Mouse (Mus musculus) ES-E14 (cell line): ENCODE data around the gene Kcnc1. TPM values are rescaled to one million over a fixed set of nuclear protein-coding genes. Genes with fewer than 3 reads are reported as not detected.

Experiments
- DNase-seq: peaks from one replicate; pipeline ENCODE4 v3.0.0-alpha.2; 2013; ENCODE audit warnings: low read depth, low spot score
- H3K27ac ChIP-seq: 2 replicates; pipeline ENCODE4 v1.5.1; 2012; ENCODE audit warnings: low read depth, mild to moderate bottlenecking, low read length, moderate library complexity, mixed read lengths; ENCODE audit not compliant: poor library complexity, insufficient read depth, severe bottlenecking
- H3K36me3 ChIP-seq: 2 replicates; pipeline ENCODE4 v1.6.1; 2012; ENCODE audit warnings: mild to moderate bottlenecking, low read length, moderate library complexity, mixed read lengths; ENCODE audit not compliant: control insufficient read depth, poor library complexity, insufficient read depth, severe bottlenecking
- H3K4me1 ChIP-seq, 2 experiments: fragments of 150-350 bp in 1 of 2; sonication (generic) in 1 of 2; 2 replicates each; pipeline ENCODE4 v1.6.1; 2012; ENCODE audit warnings: low read length in 2 of 2, mild to moderate bottlenecking in 1 of 2, mixed read lengths in 1 of 2; ENCODE audit not compliant: control insufficient read depth in 2 of 2, insufficient read depth in 2 of 2, poor library complexity in 1 of 2
- H3K4me3 ChIP-seq, 2 experiments: fragments of 150-350 bp in 1 of 2; sonication (generic) in 1 of 2; 2 replicates each; pipeline ENCODE4 v1.5.1; 2012; ENCODE audit warnings: low read length in 2 of 2, low read depth in 1 of 2, mild to moderate bottlenecking in 1 of 2, mixed read lengths in 1 of 2; ENCODE audit not compliant: insufficient read depth in 1 of 2, poor library complexity in 1 of 2, severe bottlenecking in 1 of 2
- H3K9ac ChIP-seq: 2 replicates; pipeline ENCODE4 v1.6.1; 2012; ENCODE audit warnings: low read depth, mild to moderate bottlenecking, low read length, mixed read lengths; ENCODE audit not compliant: poor library complexity, insufficient read depth, severe bottlenecking
- H3K9me3 ChIP-seq: fragments of 150-350 bp; sonication (generic); 2 replicates; pipeline ENCODE4 v1.6.1; 2012; ENCODE audit warnings: low read depth, mild to moderate bottlenecking, low read length; ENCODE audit not compliant: control insufficient read depth, insufficient read depth
- CHD2 ChIP-seq: IDR thresholded peaks from 2 replicates; pipeline ENCODE4 v1.6.1; 2014; ENCODE audit warnings: mild to moderate bottlenecking, low read depth, low read length, inconsistent platforms
- HCFC1 ChIP-seq: IDR thresholded peaks from 2 replicates; pipeline ENCODE4 v1.6.1; 2012; ENCODE audit warnings: low read length, inconsistent platforms, borderline replicate concordance; ENCODE audit not compliant: insufficient read depth
- MAFK ChIP-seq: IDR thresholded peaks from 2 replicates; pipeline ENCODE4 v1.6.1; 2014; ENCODE audit warnings: mild to moderate bottlenecking, low read depth, low read length, inconsistent platforms; ENCODE audit not compliant: insufficient read depth
- ZC3H11A ChIP-seq: IDR thresholded peaks from 2 replicates; pipeline ENCODE4 v1.6.1; 2012; ENCODE audit warnings: low read depth, mild to moderate bottlenecking, inconsistent platforms, low read length, borderline replicate concordance
- ZNF384 ChIP-seq: IDR thresholded peaks from 2 replicates; pipeline ENCODE4 v1.6.1; 2012; ENCODE audit warnings: low read depth, low read length, inconsistent platforms
- in situ Hi-C, 2 experiments: fragments of 600-800 bp; cut with MboI; formaldehyde crosslinking; loops; one replicate each; pipeline ENCODE4 v1.15.1; 2025; ENCODE audit warnings: low sequenced_read_pairs in 2 of 2, inconsistent platforms in 1 of 2; ENCODE audit not compliant: unreplicated experiment in 2 of 2
- total RNA-seq: library from RNA; depleted of rRNA; stranded (reverse); fragments of 300-350 nt; gene quantifications from 2 replicates; pipeline ENCODE4 v1.2.3, GENCODE M21; 2012

The Kcnc1 gene
- total RNA-seq, 1 experiment, result 0.18 TPM

GRCm38 (mm10) chr7:46365810-46366209 is 30.5 kb upstream of the Kcnc1 start:
- TF ChIP-seq ZC3H11A (no peak), HCFC1 (no peak), CHD2 (no peak), ZNF384 (no peak), MAFK (no peak)
- Histone ChIP-seq H3K36me3 (no peaks in the 10 kb centered on the region), H3K4me3 (no peak overlapping the region), H3K4me1 (no peaks in the 10 kb centered on the region), H3K9ac (no peak overlapping the region), H3K9me3 (no peaks in the 10 kb centered on the region), H3K27ac (no peak overlapping the region)
- no peak for DNase-seq
- in situ Hi-C loops, result no loop called here

- Histone ChIP-seq H3K4me1 (no peaks in the 10 kb centered on the region), H3K4me3 (no peak overlapping the region), H3K9me3 (no peaks in the 10 kb centered on the region), H3K27ac (no peak overlapping the region), H3K36me3 (no peaks in the 10 kb centered on the region), H3K9ac (no peak overlapping the region)
- in situ Hi-C loops, result no loop called here
- TF ChIP-seq HCFC1 (no peak), ZNF384 (no peak), ZC3H11A (no peak), MAFK (no peak), CHD2 (no peak)
- no peak for DNase-seq
These were observed 25.2 kb upstream of the Kcnc1 start for GRCm38 (mm10) chr7:46371104-46371503.

- H3K4me3 ChIP-seq, result peak within 1 kb of the TSS; percentile 42 to 49; a peak in 3 of 4 replicates
- TF ChIP-seq MAFK (no peak), ZNF384 (no peak), CHD2 (no peak), ZC3H11A (no peak), HCFC1 (no peak)
- H3K4me1 ChIP-seq, result peaks cover 0 to 2% of the 10 kb centered on the region in 2 experiments; a peak in 1 of 4 replicates
- H3K27ac ChIP-seq, result no peak within 1 kb of the TSS
- in situ Hi-C loops, result loop anchor here (25.0 kb wide), 1 partner anchor 186 kb away; no protein-coding TSS in a partner anchor
- H3K9ac ChIP-seq, result no peak within 1 kb of the TSS
- H3K36me3 ChIP-seq, result no peaks in the 10 kb centered on the region
- no peak for DNase-seq
- no peaks in the 10 kb centered on the region for H3K9me3 ChIP-seq
These were observed 19.9 kb upstream of the Kcnc1 start, which contains the start of gene Myod1 for GRCm38 (mm10) chr7:46376172-46377007. Myod1 (plus strand) TSS chr7:46376474.

GRCm38 (mm10) chr7:46377008-46377346 is 19.3 kb upstream of the Kcnc1 start:
- DNase-seq, result no peak
- no peaks in the 10 kb centered on the region for H3K36me3 ChIP-seq
- peak overlapping the region; percentile 42 to 49; a peak in 2 of 4 replicates for H3K4me3 ChIP-seq
- TF ChIP-seq ZC3H11A, result no peak
- no peak for TF ChIP-seq HCFC1
- no peak for TF ChIP-seq MAFK
- no peak for TF ChIP-seq CHD2
- no peak for TF ChIP-seq ZNF384
- H3K9me3 ChIP-seq, result no peaks in the 10 kb centered on the region
- H3K9ac ChIP-seq, result no peak overlapping the region
- no peak overlapping the region for H3K27ac ChIP-seq
- in situ Hi-C loops, result loop anchor here (25.0 kb wide), 1 partner anchor 185 kb away; no protein-coding TSS in a partner anchor
- peaks cover 0 to 2% of the 10 kb centered on the region in 2 experiments; a peak in 1 of 4 replicates for H3K4me1 ChIP-seq
